Mouse (Mus musculus): Measurements from ENCODE around the gene 4933430I17Rik.
A peak's percentile ranks its signal among the peaks of the same experiment; 100 is the strongest.

4933430I17Rik gene

DNA sequence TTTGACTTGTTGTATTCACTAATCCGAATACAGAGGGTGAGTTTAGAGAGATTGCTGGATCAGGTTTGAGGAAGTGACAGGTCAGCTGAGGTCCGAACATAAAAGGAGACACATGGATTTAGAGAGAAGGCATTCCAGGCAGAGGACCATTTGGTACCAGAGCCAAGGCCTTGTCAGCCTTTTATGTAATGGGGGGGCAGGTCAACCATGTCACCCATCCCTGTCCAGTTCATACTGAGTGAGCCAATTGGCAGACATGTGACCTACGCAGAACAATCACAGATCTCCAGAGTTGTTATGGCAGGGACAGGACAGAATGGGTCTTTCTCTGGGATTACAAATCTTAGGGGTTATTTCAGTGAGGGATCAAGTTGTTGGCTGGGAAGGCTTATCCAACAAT lies 19.2 kb upstream of the 4933430I17Rik start:
- DNase-seq = no peak

- DNase-seq = peak; percentile 54
Observed at GRCm38 (mm10) chr4:62506798-62507197, 18.4 kb upstream of the 4933430I17Rik start.

DNA sequence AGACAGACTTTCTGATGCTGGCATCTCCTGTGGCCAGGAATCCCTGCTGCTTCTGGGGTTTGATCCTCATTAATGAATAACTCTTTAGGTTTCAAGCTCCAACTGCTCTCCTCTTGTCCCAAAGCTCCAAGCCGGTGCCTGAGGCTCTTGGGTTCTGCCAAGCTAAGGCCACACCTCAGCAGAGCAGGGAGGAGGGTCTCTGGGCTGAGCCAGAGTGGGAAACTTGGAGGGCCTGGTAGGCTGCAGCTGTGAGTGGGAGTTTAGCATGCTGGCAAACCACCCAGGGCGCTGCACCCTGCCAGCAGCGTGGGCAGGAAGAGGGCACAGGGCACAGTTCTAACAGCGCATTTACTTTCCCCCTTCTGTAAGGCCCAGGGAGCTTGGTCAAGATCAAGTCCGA lies 16.3 kb upstream of the 4933430I17Rik start:
- DNase-seq = peak; percentile 56

- DNase-seq = peak; percentile 77
Observed at GRCm38 (mm10) chr4:62509946-62510345, 15.2 kb upstream of the 4933430I17Rik start.

DNA sequence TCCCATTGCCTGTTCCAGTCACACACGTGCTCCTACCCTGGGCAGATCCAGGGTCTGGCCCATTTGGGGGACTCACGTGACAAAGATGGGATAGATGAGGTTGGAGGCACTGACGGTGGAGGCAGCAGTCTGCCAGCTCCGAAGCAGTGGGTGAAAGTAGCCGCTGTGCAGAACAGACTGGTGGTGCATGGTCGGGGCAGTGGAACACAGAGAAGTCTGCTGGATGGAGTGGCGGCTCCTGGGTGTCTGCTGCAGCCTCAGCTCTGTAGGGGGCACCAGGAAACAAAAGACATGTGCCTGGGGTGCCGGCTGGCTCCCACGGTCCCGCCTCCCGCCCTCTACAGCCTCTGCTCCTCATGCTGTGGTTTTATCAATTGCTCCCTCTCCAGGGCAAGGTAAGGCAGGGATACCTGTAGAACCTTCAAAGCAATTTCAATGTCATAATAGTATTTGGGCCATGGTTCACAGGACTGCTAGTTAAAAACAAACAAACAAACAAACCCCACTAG lies 11.1 kb upstream of the 4933430I17Rik start:
- DNase-seq = no peak

GRCm38 (mm10) chr4:62514995-62515394 lies 10.2 kb upstream of the 4933430I17Rik start:
- no peak for DNase-seq

DNA sequence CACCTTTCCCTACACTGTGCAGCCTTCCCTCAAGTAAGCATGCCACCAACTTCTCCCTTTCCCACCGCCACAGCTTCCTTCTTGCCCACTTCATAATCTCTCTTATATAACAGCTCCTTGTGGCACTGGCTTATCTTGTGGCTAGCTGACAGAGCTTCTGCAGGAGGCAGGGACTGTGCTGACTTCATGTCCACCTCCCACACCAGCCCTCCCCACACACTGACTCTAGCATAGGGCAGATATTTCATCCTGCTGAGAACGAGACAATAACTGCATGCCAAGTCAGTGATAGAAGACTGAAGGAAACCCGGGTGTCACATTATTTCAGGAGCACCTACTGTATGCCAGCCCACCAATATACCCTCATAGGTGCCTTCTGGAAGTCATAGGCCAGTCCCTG lies 9.7 kb upstream of the 4933430I17Rik start:
- no peak for DNase-seq

GRCm38 (mm10) chr4:62516079-62516478 lies 9.1 kb upstream of the 4933430I17Rik start:
- DNase-seq = peak; percentile 65

DNA sequence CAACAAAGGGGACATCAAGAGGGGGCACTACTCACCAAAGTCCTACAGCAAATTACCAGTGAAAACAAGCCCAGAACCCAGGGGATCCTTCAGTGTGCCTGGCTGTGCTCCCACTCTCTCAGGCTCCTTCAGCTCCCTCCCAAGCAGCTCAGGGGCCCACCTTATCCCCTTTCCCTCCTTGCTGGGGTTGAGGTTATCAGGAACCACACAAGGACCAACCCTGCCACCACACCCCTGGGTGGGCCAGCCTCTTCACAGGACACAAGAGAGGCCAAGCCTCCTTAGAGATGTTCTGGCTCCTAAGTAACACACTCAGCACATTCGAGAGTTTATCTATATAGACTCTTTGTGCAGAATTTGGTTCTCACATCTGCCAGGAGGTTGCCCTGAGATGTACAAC lies 8.6 kb upstream of the 4933430I17Rik start:
- no peak for DNase-seq

- no peak for DNase-seq
Observed at GRCm38 (mm10) chr4:62517046-62517445, 8.1 kb upstream of the 4933430I17Rik start.

- no peak for DNase-seq
Observed at GRCm38 (mm10) chr4:62517538-62518415, 7.4 kb upstream of the 4933430I17Rik start.

DNA sequence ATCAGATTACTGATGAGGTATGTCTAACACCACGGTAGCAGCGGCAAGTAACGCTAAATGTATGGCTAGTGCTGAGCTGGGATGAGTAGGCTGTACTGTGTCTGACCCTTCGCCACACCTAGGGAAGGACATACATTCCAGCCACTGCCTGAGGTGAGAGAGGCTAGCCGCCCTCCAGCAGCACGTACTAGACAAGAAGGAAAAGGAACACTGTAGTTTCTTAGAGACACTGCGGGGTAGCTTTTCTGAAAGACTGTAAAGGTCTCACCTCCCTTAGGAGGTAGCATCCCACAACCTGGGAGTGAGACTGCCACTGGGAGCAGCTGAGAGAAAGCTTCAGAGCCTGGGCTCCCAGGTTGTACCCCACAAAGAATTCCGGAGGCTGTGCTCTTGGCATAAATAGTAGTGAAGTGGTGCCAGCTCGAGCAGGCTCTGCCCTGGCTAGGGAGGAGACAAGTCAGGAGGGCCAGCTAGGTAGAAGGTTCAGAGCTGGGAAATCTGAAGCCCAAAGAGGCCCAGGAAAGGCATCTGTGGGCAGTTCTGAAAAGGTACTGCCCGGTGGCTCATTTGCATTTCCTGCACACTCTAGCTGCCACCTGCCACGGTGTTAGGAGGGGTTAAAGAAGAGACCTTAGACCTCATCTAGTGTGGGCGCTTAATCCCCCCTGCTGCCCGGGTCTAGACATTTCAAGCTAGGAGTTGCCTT lies 6.6 kb upstream of the 4933430I17Rik start:
- DNase-seq = peak; percentile 70

DNA sequence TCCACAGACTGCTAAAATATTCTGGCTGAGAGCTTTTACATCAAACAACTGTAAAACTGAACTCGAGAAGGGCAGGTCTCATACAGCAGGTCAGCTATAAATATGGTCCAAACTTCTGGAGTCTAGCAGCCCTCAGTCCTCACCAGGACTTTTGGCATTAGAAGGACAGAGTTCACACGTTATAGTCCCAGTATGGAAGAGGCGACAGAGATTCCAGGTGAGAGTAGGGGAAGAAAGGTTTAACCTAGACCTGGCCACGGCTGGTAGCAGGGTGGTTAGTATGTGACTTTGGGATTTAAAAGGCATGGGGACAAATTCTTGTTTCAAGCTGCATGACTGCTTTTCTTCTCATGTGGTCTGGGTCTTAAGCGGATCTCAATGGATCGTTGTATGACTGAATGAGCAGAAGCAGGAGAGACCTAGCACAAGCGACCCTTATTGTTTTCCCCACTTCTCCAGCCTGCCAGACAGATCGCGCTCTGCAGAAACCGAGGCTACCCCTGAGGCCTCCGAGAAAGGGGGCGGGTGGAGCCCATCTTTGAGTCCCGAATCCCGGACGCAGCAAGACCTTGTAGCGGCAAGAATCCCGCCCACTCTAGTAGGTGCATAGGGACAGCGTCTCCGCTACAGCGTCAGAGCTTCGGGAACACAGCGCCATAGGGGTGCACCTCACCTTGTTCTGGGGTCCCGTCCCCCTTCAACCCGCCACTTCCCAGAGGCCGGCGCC lies 5.9 kb upstream of the 4933430I17Rik start:
- DNase-seq = no peak

DNA sequence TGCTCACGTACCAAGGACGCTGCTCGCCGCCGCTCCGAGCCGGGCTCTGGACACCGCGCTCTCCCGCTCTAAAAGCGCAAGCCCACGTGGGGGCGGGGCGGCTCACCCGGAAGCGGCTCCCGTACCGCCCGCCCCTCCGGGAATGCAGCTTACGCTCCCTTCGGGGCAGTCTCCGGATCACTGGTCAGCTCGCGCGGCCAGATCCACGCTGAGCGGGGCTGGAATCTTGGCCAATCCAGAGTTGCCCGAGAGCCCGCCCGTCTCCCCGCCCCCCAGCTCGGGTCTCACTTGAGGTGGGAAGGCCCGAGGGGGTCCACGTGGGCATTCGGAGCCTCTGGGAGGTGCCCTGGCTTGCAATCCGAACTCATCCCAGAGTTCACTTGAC lies 5.3 kb upstream of the 4933430I17Rik start, which contains the start of gene Alad:
Alad (minus strand) TSS at position 70 of the 385 bp plus-strand sequence.
- DNase-seq = peak; percentile 92

DNA sequence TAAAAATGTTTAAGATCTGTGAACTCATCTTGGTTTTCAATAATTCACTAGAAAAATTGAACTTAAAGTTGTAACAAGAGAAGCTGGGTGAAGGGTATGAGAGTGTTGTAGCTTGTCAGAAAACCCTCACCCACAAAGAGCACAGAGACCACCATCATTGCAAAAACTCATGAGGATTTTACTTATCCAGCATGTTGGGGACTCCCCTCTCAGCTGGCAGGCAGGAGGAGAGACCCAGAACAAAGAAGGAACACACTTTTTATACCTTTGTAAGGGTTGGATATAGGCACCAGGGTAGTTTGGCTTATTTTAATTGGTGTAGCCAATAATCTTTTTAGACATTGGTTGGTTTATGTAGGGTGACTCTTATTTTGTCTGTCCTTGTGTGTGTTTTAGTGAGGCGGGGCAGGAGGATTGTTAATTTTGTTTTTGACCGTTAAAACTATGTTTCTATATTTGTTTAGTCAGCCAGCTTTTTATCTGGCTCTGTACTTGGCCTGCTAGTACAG lies 4.2 kb upstream of the 4933430I17Rik start:
- DNase-seq = no peak

- DNase-seq = no peak
Observed at GRCm38 (mm10) chr4:62525489-62525811, 281 bp downstream of the 4933430I17Rik start.

DNA sequence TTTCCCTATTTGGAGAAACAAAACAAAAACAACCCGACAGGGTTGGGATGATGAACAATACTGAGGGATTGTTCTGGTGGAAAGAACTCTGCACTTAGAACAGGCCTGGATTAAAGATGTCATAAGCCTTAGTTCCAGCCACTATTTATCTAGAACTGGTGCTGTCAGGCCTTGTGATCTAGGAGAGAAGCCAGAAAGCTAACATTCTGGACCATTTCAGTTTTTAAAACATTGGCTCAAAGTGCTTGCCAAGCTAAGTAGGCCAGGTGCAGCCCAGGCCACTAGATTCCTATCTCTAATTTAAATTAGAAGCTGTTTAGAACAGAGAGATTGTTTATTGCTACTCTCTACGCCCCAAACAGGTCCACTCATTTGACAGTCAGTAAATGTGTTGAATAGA lies 1.1 kb downstream of the 4933430I17Rik start:
- DNase-seq = no peak

DNA sequence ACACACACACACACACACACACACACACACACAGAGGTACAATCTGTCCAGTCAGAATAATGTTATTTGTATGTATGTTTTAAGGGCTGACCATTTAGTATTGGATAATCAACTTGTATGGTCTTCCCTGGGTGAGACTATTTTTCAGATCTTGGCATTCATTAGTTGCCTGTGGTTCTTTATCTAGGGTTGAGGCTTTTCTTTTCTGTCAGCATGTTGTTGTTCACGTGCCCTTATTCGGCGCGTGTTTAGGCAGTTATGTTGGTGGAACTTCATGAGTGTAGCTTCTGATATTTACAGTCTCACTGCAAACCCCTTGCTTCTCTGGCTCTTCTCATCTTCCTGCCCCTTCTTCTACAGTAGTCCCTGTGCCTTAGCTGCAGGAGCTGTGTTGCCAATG lies 2.5 kb downstream of the 4933430I17Rik start:
- DNase-seq = no peak

DNA sequence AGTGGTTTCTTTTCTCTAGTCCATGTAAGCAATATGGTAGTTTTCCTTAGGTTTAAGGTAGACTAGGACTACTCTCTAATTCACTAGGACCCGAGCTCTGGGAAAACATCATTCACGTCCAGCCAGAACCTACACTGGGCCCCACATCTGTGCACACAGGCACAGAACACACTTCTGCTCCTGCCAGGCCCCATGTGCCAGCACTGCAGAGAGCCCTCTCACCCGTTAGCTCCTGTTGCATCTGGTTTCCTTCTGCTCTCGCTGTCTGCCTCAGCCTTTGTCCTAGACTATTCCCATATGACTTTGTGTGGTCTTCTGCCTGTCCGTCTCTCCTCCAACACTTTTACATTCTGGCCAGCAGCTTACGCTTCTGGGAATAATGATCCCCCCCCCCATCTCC lies 8.6 kb downstream of the 4933430I17Rik start:
- no peak for DNase-seq

DNA sequence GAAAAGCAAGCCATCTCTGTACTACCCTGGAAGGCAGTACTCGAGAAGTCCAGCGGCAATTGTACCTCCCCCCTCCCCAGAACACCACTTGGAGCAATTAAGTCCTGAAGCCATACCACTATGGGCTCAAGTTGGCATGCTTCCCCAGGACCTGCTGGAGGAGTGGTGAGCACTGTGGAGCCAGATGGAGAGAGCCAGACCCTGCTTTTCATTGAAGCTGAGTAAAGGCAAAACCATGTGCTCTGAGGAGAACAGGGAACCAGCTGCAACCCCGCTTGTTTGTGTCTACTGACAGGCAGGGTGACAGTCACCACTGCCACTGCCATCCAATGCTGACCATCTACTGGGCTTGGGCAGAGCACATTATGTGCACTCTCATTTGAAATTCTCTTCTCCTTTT lies 16.6 kb downstream of the 4933430I17Rik start:
- DNase-seq = no peak

DNA sequence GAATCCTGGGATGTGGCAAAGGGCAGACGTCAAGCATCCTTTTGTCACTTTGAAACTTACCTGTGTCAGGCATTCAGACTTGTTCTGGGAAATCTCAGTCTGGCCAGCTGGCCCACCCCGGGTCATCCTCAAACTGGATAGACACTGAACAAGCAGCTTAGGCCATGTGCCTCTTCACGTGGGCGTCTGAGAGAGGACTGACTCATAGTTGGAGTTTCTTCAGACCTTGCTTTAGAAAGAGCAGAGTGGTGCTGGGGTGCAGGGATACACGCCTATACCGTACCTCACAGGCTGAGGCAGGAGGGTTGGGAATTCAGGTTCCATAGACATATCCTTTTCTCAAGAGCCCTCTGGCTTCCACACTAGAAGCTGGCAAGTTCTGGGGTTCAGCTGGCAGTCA lies 18.6 kb downstream of the 4933430I17Rik start:
- DNase-seq = no peak

DNA sequence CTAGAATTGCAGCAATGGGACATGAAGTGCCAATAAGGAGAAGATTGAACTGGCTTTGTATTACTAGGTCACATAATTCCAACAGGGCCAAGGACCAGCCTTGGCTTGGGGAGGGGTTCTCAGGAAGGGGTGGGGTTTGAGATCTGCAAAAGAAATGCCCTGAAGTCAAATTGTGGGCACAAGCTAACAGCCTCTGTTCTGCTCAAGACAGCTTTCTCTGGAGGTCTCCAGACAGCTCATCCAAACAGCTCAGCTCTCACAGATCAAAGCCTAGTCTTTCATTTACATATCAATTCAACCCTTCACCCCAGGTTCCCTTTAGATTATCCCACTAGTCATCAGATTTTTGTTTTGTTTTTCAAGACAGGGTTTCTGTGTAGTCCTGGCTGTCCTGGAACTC lies 19.6 kb downstream of the 4933430I17Rik start:
- DNase-seq = no peak

- no peak for DNase-seq
Observed at GRCm38 (mm10) chr4:62551966-62552365, 26.8 kb downstream of the 4933430I17Rik start.
